Mouse (Mus musculus) MEL (cell line): ENCODE data around the gene Foxj1. TPM values are rescaled to one million over a fixed set of nuclear protein-coding genes. Genes with fewer than 3 reads are reported as not detected.

Source experiments
- DNase-seq: peaks from one replicate; pipeline ENCODE4 v3.0.0; 2011; ENCODE audit warnings: low read depth, low spot score
- H3K27ac ChIP-seq: 2 replicates; pipeline ENCODE4 v1.5.1; 2012; ENCODE audit warnings: low read depth, mild to moderate bottlenecking, control low read depth, low read length, moderate library complexity; ENCODE audit not compliant: control insufficient read depth
- H3K27me3 ChIP-seq, 2 experiments: fragments of 150-350 bp in 1 of 2; sonication (generic) in 1 of 2; 2 replicates each; pipeline ENCODE4 v1.6.1; 2012; ENCODE audit warnings: low read length in 2 of 2, mild to moderate bottlenecking in 2 of 2, improper control_type of control experiment in 1 of 2, moderate library complexity in 1 of 2; ENCODE audit not compliant: insufficient read depth in 2 of 2, control insufficient read depth in 1 of 2
- H3K36me3 ChIP-seq, 2 experiments: 2 replicates each; pipeline ENCODE4 v1.6.1; 2012 to 2014; ENCODE audit warnings: low read length in 2 of 2, improper control_type of control experiment in 1 of 2, inconsistent platforms in 1 of 2, mild to moderate bottlenecking in 1 of 2; ENCODE audit not compliant: insufficient read depth in 2 of 2, control insufficient read depth in 1 of 2
- H3K4me1 ChIP-seq, 2 experiments: fragments of 150-350 bp in 1 of 2; sonication (generic) in 1 of 2; 2 replicates each; pipeline ENCODE4 v1.6.1; 2012; ENCODE audit warnings: low read length in 2 of 2, improper control_type of control experiment in 1 of 2, mild to moderate bottlenecking in 1 of 2; ENCODE audit not compliant: insufficient read depth in 2 of 2, control insufficient read depth in 1 of 2
- H3K4me3 ChIP-seq, 2 experiments: fragments of 150-350 bp in 1 of 2; sonication (generic) in 1 of 2; 2 replicates each; pipeline ENCODE4 v1.5.1; 2012; ENCODE audit warnings: low read depth in 2 of 2, low read length in 2 of 2, mild to moderate bottlenecking in 2 of 2, moderate library complexity in 2 of 2, control low read depth in 1 of 2, improper control_type of control experiment in 1 of 2; ENCODE audit not compliant: control insufficient read depth in 1 of 2, insufficient read depth in 1 of 2
- H3K79me2 ChIP-seq: 2 replicates; pipeline ENCODE4 v1.6.1; 2012; ENCODE audit warnings: mild to moderate bottlenecking, low read length, moderate library complexity; ENCODE audit not compliant: control insufficient read depth, poor library complexity, insufficient read depth
- H3K9ac ChIP-seq: 2 replicates; pipeline ENCODE4 v1.6.1; 2012; ENCODE audit warnings: low read depth, mild to moderate bottlenecking, control low read depth, low read length, moderate library complexity; ENCODE audit not compliant: control insufficient read depth, poor library complexity, severe bottlenecking
- H3K9me3 ChIP-seq: fragments of 150-350 bp; sonication (generic); replicated peaks from 2 replicates; pipeline ENCODE4 v1.6.1; 2012; ENCODE audit warnings: mild to moderate bottlenecking, low read length, improper control_type of control experiment, moderate library complexity; ENCODE audit not compliant: insufficient read depth
- CHD2 ChIP-seq: IDR thresholded peaks from 2 replicates; pipeline ENCODE4 v1.6.1; 2011; ENCODE audit warnings: low read length, improper control_type of control experiment
- GABPA ChIP-seq: IDR thresholded peaks from 2 replicates; pipeline ENCODE4 v1.6.1; 2012; ENCODE audit warnings: low read depth, mild to moderate bottlenecking, inconsistent platforms, low read length, improper control_type of control experiment, moderate library complexity
- MAZ ChIP-seq: IDR thresholded peaks from 2 replicates; pipeline ENCODE4 v1.6.1; 2012; ENCODE audit warnings: low read depth, mild to moderate bottlenecking, inconsistent platforms, low read length, improper control_type of control experiment
- POLR2A ChIP-seq, 2 experiments: IDR thresholded peaks; 2 replicates each; pipeline ENCODE4 v1.6.1; 2011 to 2012; ENCODE audit warnings: low read length in 2 of 2, mild to moderate bottlenecking in 2 of 2, control low read depth in 1 of 2, improper control_type of control experiment in 1 of 2, low read depth in 1 of 2, moderate library complexity in 1 of 2; ENCODE audit not compliant: control insufficient read depth in 1 of 2, insufficient read depth in 1 of 2, poor library complexity in 1 of 2
- POLR2AphosphoS2 ChIP-seq: IDR thresholded peaks from 2 replicates; pipeline ENCODE4 v1.6.1; 2011; ENCODE audit warnings: low read length, improper control_type of control experiment
- RAD21 ChIP-seq: IDR thresholded peaks from 2 replicates; pipeline ENCODE4 v1.6.1; 2011; ENCODE audit warnings: mild to moderate bottlenecking, low read depth, low read length, improper control_type of control experiment
- SIN3A ChIP-seq: IDR thresholded peaks from 2 replicates; pipeline ENCODE4 v1.6.1; 2012; ENCODE audit warnings: low read length, improper control_type of control experiment, inconsistent platforms
- TBP ChIP-seq: IDR thresholded peaks from 2 replicates; pipeline ENCODE4 v1.8.0; 2011; ENCODE audit warnings: low read depth, low read length, improper control_type of control experiment
- ZKSCAN1 ChIP-seq: IDR thresholded peaks from 2 replicates; pipeline ENCODE4 v1.6.1; 2012; ENCODE audit warnings: low read depth, mild to moderate bottlenecking, inconsistent platforms, low read length, improper control_type of control experiment, moderate library complexity
- polyA plus RNA-seq, 2 experiments: library from polyadenylated mRNA; stranded (reverse) in 1 of 2; unstranded in 1 of 2; fragments of >175 nt in 1 of 2; fragments of >200 nt in 1 of 2; gene quantifications; 2 replicates each; pipeline versions ENCODE4 v1.2.1 to v1.2.4; 2012; ENCODE audit warnings: low replicate concordance in 2 of 2, low read depth in 1 of 2; ENCODE audit not compliant: insufficient read length in 2 of 2, insufficient read depth in 1 of 2, missing spikeins in 1 of 2
- total RNA-seq: library from RNA; depleted of rRNA; stranded (reverse); fragments of 300-350 nt; gene quantifications from 2 replicates; pipeline ENCODE4 v1.2.3, GENCODE M21; 2012

Gene Foxj1
- total and polyA plus RNA-seq, 3 experiments = 0.07 to 0.08 TPM; not detected in 1

DNA sequence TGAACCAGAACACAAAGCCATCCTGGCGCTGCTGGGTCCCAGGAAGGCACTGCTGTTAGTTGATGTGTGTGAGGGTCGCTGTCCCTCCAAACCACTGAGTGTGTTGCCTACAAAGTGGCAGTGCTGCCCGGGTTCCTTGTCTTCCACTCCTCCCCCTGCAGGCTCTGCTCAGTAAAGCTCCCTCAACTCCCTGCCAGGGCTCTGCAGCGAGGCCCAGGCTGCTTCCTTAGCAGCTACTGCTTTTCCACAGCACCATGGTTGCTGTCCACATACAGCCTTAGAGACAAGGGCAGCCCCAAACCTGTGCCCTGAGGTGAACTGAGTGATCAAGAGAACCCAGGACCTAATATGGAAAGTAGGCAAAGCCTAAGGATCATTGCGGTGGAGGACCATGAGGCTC lies 47.8 kb downstream of the Foxj1 start:
- no peak overlapping the region for H3K27ac ChIP-seq
- H3K27me3 ChIP-seq = no peaks in the 10 kb centered on the region
- H3K36me3 ChIP-seq = 0 out of 4 replicates have a peak, but pooled peaks cover 0 to 2% of the 10 kb centered on the region in 2 experiments
- TF ChIP-seq GABPA (no peak), POLR2A (IDR thresholded peaks at IDR 0.05; ENCODE audit: control insufficient read depth in 1 of 2, insufficient read depth in 1 of 2, low read depth in 1 of 2, low read length in 2 of 2, poor library complexity in 1 of 2) (no peak)
- no peak for DNase-seq
- no peaks in the 10 kb centered on the region for H3K9me3 ChIP-seq
- no peaks in the 10 kb centered on the region for H3K79me2 ChIP-seq
- H3K4me1 ChIP-seq = no peaks in the 10 kb centered on the region
- no peak overlapping the region for H3K4me3 ChIP-seq
- no peak overlapping the region for H3K9ac ChIP-seq

DNA sequence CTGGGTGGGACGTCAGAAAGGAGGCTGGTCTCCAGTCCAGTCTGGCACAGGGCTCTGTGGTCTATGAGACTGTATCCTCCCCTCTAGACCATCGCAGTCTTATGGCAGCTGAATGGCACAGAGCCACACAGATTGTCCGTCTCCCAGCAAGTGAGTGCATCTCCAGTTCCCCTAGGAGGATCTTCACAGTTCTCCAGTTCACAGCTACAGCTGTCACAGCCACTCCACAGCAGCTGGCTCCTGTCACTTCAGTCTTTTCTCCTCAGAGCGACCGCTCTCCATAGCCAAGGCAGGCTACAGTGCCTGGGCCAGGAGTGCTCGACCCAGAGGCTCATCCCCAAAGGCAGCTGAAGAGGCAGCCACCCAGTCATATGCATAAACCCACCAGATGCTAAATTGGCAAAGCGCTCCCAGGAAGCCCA lies 49.4 kb downstream of the Foxj1 start:
- Histone ChIP-seq H3K79me2 (no peaks in the 10 kb centered on the region), H3K27me3 (no peaks in the 10 kb centered on the region), H3K27ac (no peak overlapping the region), H3K9me3 (no peaks in the 10 kb centered on the region), H3K9ac (no peak overlapping the region), H3K4me3 (no peak overlapping the region), H3K36me3 (no peaks in the 10 kb centered on the region), H3K4me1 (no peaks in the 10 kb centered on the region)
- TF ChIP-seq SIN3A (no peak), TBP (no peak), CHD2 (no peak), POLR2AphosphoS2 (0 out of 2 replicates have a peak, but pooled peaks have one; percentile 5)
- DNase-seq = no peak

DNA sequence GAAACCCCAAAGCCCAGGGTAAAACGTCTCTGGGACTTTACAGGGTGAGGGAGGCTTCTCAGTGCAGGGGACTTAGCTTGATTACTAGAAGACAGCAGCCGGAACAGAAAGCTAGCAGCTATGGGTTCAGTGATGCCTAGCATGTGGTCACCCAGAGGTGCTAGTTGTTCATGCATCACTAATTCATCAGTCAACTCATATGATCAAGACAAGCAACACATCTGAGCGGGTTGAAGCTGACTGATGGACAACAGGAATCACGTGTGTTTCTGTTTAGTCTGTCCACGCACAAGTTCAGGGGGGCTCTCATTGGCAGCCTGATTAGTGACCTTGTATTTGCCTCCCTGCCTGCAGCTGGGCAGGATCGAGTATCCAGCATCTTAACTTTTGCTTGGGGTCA lies 51.2 kb downstream of the Foxj1 start:
- Histone ChIP-seq H3K27me3 (no peaks in the 10 kb centered on the region), H3K4me3 (no peak overlapping the region), H3K27ac (no peak overlapping the region), H3K9ac (no peak overlapping the region), H3K9me3 (no peaks in the 10 kb centered on the region), H3K79me2 (no peaks in the 10 kb centered on the region), H3K36me3 (no peaks in the 10 kb centered on the region)
- DNase-seq = no peak
- 0 out of 2 replicates have a peak, but pooled peaks have one; percentile 19 for TF ChIP-seq POLR2AphosphoS2
- TF ChIP-seq ZKSCAN1 = no peak
- TF ChIP-seq, all 39 proteins: peak for 1
- H3K4me1 ChIP-seq = no peaks in the 10 kb centered on the region

DNA sequence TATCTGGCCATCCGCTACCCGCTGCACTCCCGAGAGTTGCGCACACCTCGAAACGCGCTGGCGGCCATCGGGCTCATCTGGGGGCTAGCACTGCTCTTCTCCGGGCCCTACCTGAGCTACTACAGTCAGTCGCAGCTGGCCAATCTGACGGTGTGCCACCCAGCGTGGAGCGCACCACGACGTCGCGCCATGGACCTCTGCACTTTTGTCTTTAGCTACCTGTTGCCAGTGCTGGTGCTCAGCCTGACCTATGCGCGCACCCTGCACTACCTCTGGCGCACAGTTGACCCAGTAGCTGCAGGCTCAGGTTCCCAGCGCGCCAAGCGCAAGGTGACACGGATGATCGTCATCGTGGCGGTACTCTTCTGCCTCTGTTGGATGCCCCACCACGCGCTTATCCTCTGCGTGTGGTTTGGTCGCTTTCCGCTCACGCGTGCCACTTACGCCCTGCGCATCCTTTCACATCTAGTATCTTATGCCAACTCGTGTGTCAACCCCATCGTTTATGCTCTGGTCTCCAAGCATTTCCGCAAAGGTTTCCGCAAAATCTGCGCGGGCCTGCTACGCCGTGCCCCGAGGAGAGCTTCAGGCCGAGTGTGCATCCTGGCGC lies 52.2 kb downstream of the Foxj1 start:
- no peaks in the 10 kb centered on the region for H3K36me3 ChIP-seq
- no peaks in the 10 kb centered on the region for H3K4me1 ChIP-seq
- H3K27ac ChIP-seq = no peak overlapping the region
- TF ChIP-seq MAZ (no peak), RAD21 (no peak)
- H3K9me3 ChIP-seq = no peaks in the 10 kb centered on the region
- DNase-seq = no peak
- no peak overlapping the region for H3K9ac ChIP-seq
- no peak overlapping the region for H3K4me3 ChIP-seq
- no peaks in the 10 kb centered on the region for H3K79me2 ChIP-seq
- H3K27me3 ChIP-seq = no peaks in the 10 kb centered on the region
